Mouse (Mus musculus) C3H10T1/2 (cell line): ENCODE measurements around the gene M6pr. TPM values are rescaled to one million over a fixed set of nuclear protein-coding genes. Genes with fewer than 3 reads are reported as not detected.

ENCODE experiments used
- polyA plus RNA-seq, 2 experiments: library from polyadenylated mRNA; unstranded; fragments of >200 nt; fragmentation: generic; extraction: Trizol; gene quantifications; one replicate each; pipeline ENCODE4 v1.2.1; 2012; ENCODE audit warnings: missing spikeins in 2 of 2

Gene M6pr
- polyA plus RNA-seq: 10 to 100 TPM; 14.5 to 50.3 TPM

DNA sequence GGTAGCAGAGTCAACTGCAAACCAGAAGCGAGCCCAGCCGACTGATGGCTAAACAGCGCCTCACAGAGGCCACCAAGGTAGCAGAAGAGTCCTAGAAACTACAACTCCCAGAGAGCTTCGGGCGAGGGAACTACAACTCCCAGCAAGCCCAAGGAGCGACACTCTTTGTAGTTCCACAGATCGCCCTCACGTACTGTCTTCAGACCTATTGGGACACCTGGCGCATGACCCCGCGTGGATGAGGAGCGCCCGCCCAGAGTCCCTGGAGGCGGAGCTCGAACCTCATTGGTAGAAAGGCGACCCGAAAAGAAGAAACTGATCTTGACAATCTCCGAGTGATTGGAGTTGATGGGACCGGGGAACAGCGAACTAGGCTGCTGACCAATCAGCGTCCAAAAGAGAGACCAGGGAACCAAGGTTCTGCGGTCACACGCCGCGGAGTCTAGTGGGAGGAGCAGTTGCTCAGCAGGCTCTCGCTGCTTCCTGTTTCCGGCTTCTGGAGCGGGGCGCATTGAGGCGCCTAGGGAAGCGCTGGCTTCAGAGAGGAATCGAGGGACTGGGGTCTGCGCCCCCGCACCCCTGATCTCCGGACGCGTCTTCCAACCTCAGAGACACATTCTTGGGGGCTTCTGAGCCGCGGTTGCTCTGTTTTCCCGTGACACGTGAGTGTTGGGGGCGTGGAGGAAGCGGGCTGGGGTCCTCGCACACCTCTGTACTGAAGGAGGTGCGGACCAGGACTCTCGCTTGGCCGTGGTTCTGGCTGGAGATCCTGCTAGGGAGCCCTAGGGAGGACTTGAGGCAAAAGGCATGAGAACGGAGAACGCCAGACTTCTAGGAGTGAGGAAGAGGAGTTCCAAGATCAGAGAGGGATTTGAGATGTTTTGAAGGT lies at the start of gene M6pr:
TSS of gene M6pr (plus strand) at position 216 of the 889 bp plus-strand sequence.

DNA sequence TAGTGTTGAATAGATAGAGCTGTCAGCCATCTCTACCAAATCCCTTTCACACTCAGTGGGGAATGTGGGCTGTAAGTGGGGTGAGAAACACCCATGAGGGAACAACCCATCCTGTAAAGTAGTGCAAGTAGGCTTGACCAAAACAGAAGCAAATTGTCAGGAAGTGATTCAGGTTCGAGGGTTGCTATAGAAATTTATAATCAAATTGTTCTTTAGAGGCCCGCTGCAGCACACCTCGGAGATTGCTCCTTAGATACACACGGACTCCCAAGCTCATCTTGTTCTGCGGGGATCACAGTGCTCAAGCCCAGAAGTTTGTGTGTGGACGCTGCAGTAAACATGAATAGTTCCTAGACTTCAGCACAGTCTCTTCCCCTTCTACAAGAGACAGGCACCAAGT lies 25.7 kb upstream of the M6pr start, which contains the start of gene Klrg1:
TSS of gene Klrg1 (minus strand) at position 101 of the 400 bp plus-strand sequence.

DNA sequence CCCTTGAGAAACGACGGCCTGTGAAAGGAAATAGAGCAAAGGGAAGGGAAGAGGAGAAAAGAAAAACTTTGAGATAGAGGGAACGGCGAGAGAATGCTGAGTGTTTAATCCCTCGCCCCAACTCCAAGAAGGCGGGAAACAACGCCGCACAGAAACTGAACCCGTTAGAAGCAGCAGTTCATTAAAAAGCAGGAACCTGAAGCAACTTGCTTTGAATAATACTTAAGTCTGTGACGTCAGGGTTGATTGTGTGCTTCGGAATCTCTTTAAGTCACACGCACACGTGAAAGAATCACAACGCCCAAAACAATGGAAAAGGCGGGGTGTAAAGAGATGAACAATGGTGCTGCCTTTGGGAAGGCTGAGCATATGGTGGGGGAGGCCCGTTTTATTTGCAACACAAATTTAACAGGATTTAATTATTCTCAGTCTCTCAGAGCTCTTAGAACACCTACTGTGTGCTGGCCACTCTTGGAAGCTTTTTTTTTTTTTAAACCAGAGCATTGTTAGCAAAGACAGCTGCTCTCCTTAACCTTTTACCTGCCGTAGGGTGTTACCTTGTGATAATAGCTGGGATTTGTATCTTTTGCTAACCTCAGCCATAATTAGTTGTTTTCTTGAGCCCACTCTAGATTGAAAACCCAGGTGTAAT lies 32.0 kb downstream of the M6pr start, which contains the start of gene Phc1:
TSS of gene Phc1 (minus strand) at position 213 of the 652 bp plus-strand sequence.

Other genes starting within 250 kb of the M6pr start
- under 1 TPM in 1 of 2 experiments, not detected in 1; 0.11 TPM for gene Klrg1, start 25.8 kb upstream of the M6pr start, polyA plus RNA-seq
- gene Phc1, start 31.8 kb downstream of the M6pr start, polyA plus RNA-seq: 10 to 100 TPM in 1 of 2 experiments, 1 to 10 TPM in 1; 5.8 to 20.0 TPM
- not detected for gene Rimklb, start 190.0 kb downstream of the M6pr start, polyA plus RNA-seq
- 1 to 10 TPM; 1.1 to 5.4 TPM for gene Mfap5, start 197.1 kb downstream of the M6pr start, polyA plus RNA-seq
- gene Aicda, start 245.1 kb downstream of the M6pr start, polyA plus RNA-seq: not detected